Mouse (Mus musculus) MEL (cell line): ENCODE data around the gene Lrrc29. TPM values are rescaled to one million over a fixed set of nuclear protein-coding genes. Genes with fewer than 3 reads are reported as not detected.

Source experiments
- DNase-seq: peaks from one replicate; pipeline ENCODE4 v3.0.0; 2011; ENCODE audit warnings: low read depth, low spot score
- H3K27ac ChIP-seq: 2 replicates; pipeline ENCODE4 v1.5.1; 2012; ENCODE audit warnings: low read depth, mild to moderate bottlenecking, control low read depth, low read length, moderate library complexity; ENCODE audit not compliant: control insufficient read depth
- H3K27me3 ChIP-seq, 2 experiments: fragments of 150-350 bp in 1 of 2; sonication (generic) in 1 of 2; 2 replicates each; pipeline ENCODE4 v1.6.1; 2012; ENCODE audit warnings: low read length in 2 of 2, mild to moderate bottlenecking in 2 of 2, improper control_type of control experiment in 1 of 2, moderate library complexity in 1 of 2; ENCODE audit not compliant: insufficient read depth in 2 of 2, control insufficient read depth in 1 of 2
- H3K36me3 ChIP-seq, 2 experiments: 2 replicates each; pipeline ENCODE4 v1.6.1; 2012 to 2014; ENCODE audit warnings: low read length in 2 of 2, improper control_type of control experiment in 1 of 2, inconsistent platforms in 1 of 2, mild to moderate bottlenecking in 1 of 2; ENCODE audit not compliant: insufficient read depth in 2 of 2, control insufficient read depth in 1 of 2
- H3K4me1 ChIP-seq, 2 experiments: fragments of 150-350 bp in 1 of 2; sonication (generic) in 1 of 2; 2 replicates each; pipeline ENCODE4 v1.6.1; 2012; ENCODE audit warnings: low read length in 2 of 2, improper control_type of control experiment in 1 of 2, mild to moderate bottlenecking in 1 of 2; ENCODE audit not compliant: insufficient read depth in 2 of 2, control insufficient read depth in 1 of 2
- H3K4me3 ChIP-seq, 2 experiments: fragments of 150-350 bp in 1 of 2; sonication (generic) in 1 of 2; 2 replicates each; pipeline ENCODE4 v1.5.1; 2012; ENCODE audit warnings: low read depth in 2 of 2, low read length in 2 of 2, mild to moderate bottlenecking in 2 of 2, moderate library complexity in 2 of 2, control low read depth in 1 of 2, improper control_type of control experiment in 1 of 2; ENCODE audit not compliant: control insufficient read depth in 1 of 2, insufficient read depth in 1 of 2
- H3K79me2 ChIP-seq: 2 replicates; pipeline ENCODE4 v1.6.1; 2012; ENCODE audit warnings: mild to moderate bottlenecking, low read length, moderate library complexity; ENCODE audit not compliant: control insufficient read depth, poor library complexity, insufficient read depth
- H3K9ac ChIP-seq: 2 replicates; pipeline ENCODE4 v1.6.1; 2012; ENCODE audit warnings: low read depth, mild to moderate bottlenecking, control low read depth, low read length, moderate library complexity; ENCODE audit not compliant: control insufficient read depth, poor library complexity, severe bottlenecking
- H3K9me3 ChIP-seq: fragments of 150-350 bp; sonication (generic); replicated peaks from 2 replicates; pipeline ENCODE4 v1.6.1; 2012; ENCODE audit warnings: mild to moderate bottlenecking, low read length, improper control_type of control experiment, moderate library complexity; ENCODE audit not compliant: insufficient read depth
- BHLHE40 ChIP-seq: IDR thresholded peaks from 2 replicates; pipeline ENCODE4 v1.6.1; 2012; ENCODE audit warnings: low read depth, mild to moderate bottlenecking, inconsistent platforms, low read length, improper control_type of control experiment, borderline replicate concordance
- CHD1 ChIP-seq: IDR thresholded peaks from 2 replicates; pipeline ENCODE4 v1.6.1; 2012; ENCODE audit warnings: low read depth, mild to moderate bottlenecking, inconsistent platforms, low read length, improper control_type of control experiment
- CHD2 ChIP-seq: IDR thresholded peaks from 2 replicates; pipeline ENCODE4 v1.6.1; 2011; ENCODE audit warnings: low read length, improper control_type of control experiment
- E2F4 ChIP-seq: IDR thresholded peaks from 2 replicates; pipeline ENCODE4 v1.6.1; 2011; ENCODE audit warnings: low read depth, low read length, improper control_type of control experiment, borderline replicate concordance
- ELF1 ChIP-seq: IDR thresholded peaks from 2 replicates; pipeline ENCODE4 v1.6.1; 2014; ENCODE audit warnings: low read depth, mild to moderate bottlenecking, inconsistent platforms, low read length, improper control_type of control experiment, moderate library complexity
- EP300 ChIP-seq, 2 experiments: IDR thresholded peaks; 2 replicates each; pipeline ENCODE4 v1.6.1; 2011; ENCODE audit warnings: improper control_type of control experiment in 2 of 2, low read length in 2 of 2, low read depth in 1 of 2, mild to moderate bottlenecking in 1 of 2
- ETS1 ChIP-seq: IDR thresholded peaks from 2 replicates; pipeline ENCODE4 v1.6.1; 2012; ENCODE audit warnings: low read depth, mild to moderate bottlenecking, inconsistent platforms, low read length, improper control_type of control experiment, moderate library complexity
- GABPA ChIP-seq: IDR thresholded peaks from 2 replicates; pipeline ENCODE4 v1.6.1; 2012; ENCODE audit warnings: low read depth, mild to moderate bottlenecking, inconsistent platforms, low read length, improper control_type of control experiment, moderate library complexity
- GATA1 ChIP-seq: IDR thresholded peaks from 2 replicates; pipeline ENCODE4 v1.6.1; 2011; ENCODE audit warnings: low read depth, low read length, improper control_type of control experiment
- HCFC1 ChIP-seq: IDR thresholded peaks from 2 replicates; pipeline ENCODE4 v1.6.1; 2012; ENCODE audit warnings: low read depth, mild to moderate bottlenecking, inconsistent platforms, low read length, improper control_type of control experiment, moderate library complexity
- JUND ChIP-seq: IDR thresholded peaks from 2 replicates; pipeline ENCODE4 v1.6.1; 2011; ENCODE audit warnings: low read depth, mild to moderate bottlenecking, improper control_type of control experiment, low read length
- KAT2A ChIP-seq: conservative IDR thresholded peaks from 2 replicates; pipeline ENCODE4 v1.6.1; 2012; ENCODE audit warnings: low read depth, low read length, improper control_type of control experiment, inconsistent platforms
- MAX ChIP-seq: IDR thresholded peaks from 2 replicates; pipeline ENCODE4 v1.6.1; 2011; ENCODE audit warnings: low read length, improper control_type of control experiment
- MAZ ChIP-seq: IDR thresholded peaks from 2 replicates; pipeline ENCODE4 v1.6.1; 2012; ENCODE audit warnings: low read depth, mild to moderate bottlenecking, inconsistent platforms, low read length, improper control_type of control experiment
- MEF2A ChIP-seq: IDR thresholded peaks from 2 replicates; pipeline ENCODE4 v1.6.1; 2014; ENCODE audit warnings: low read depth, mild to moderate bottlenecking, inconsistent platforms, low read length, improper control_type of control experiment; ENCODE audit not compliant: poor library complexity, insufficient replicate concordance, severe bottlenecking; ENCODE audit errors: extremely low read depth
- MYB ChIP-seq: IDR thresholded peaks from 2 replicates; pipeline ENCODE4 v1.6.1; 2011; ENCODE audit warnings: mild to moderate bottlenecking, low read depth, low read length, improper control_type of control experiment
- MYC ChIP-seq: IDR thresholded peaks from 2 replicates; pipeline ENCODE4 v1.6.1; 2011; ENCODE audit warnings: low read depth, mild to moderate bottlenecking, low read length, improper control_type of control experiment, moderate library complexity
- NRF1 ChIP-seq: IDR thresholded peaks from 2 replicates; pipeline ENCODE4 v1.6.1; 2014; ENCODE audit warnings: low read depth, mild to moderate bottlenecking, inconsistent platforms, low read length, improper control_type of control experiment, moderate library complexity; ENCODE audit not compliant: poor library complexity, insufficient read depth, severe bottlenecking
- POLR2AphosphoS5 ChIP-seq: IDR thresholded peaks from 2 replicates; pipeline ENCODE4 v1.6.1; 2012; ENCODE audit warnings: low read depth, borderline replicate concordance, mild to moderate bottlenecking, inconsistent platforms, low read length, moderate library complexity, mixed read lengths
- RAD21 ChIP-seq: IDR thresholded peaks from 2 replicates; pipeline ENCODE4 v1.6.1; 2011; ENCODE audit warnings: mild to moderate bottlenecking, low read depth, low read length, improper control_type of control experiment
- RCOR1 ChIP-seq: IDR thresholded peaks from 2 replicates; pipeline ENCODE4 v1.6.1; 2012; ENCODE audit warnings: low read depth, mild to moderate bottlenecking, inconsistent platforms, low read length, improper control_type of control experiment
- SIN3A ChIP-seq: IDR thresholded peaks from 2 replicates; pipeline ENCODE4 v1.6.1; 2012; ENCODE audit warnings: low read length, improper control_type of control experiment, inconsistent platforms
- SMC3 ChIP-seq: IDR thresholded peaks from 2 replicates; pipeline ENCODE4 v1.6.1; 2011; ENCODE audit warnings: low read depth, low read length, improper control_type of control experiment
- TAL1 ChIP-seq: IDR thresholded peaks from 2 replicates; pipeline ENCODE4 v1.6.1; 2012; ENCODE audit warnings: mild to moderate bottlenecking, inconsistent platforms, low read length, moderate library complexity, mixed read lengths
- TBP ChIP-seq: IDR thresholded peaks from 2 replicates; pipeline ENCODE4 v1.8.0; 2011; ENCODE audit warnings: low read depth, low read length, improper control_type of control experiment
- UBTF ChIP-seq: IDR thresholded peaks from 2 replicates; pipeline ENCODE4 v1.6.1; 2012; ENCODE audit warnings: low read depth, mild to moderate bottlenecking, inconsistent platforms, low read length, improper control_type of control experiment, moderate library complexity, borderline replicate concordance; ENCODE audit not compliant: insufficient read depth
- USF1 ChIP-seq: IDR thresholded peaks from 2 replicates; pipeline ENCODE4 v1.6.1; 2014; ENCODE audit warnings: low read depth, mild to moderate bottlenecking, inconsistent platforms, low read length, improper control_type of control experiment, moderate library complexity
- USF2 ChIP-seq, 2 experiments: IDR thresholded peaks; 2 replicates each; pipeline ENCODE4 v1.6.1; 2011 to 2012; ENCODE audit warnings: improper control_type of control experiment in 2 of 2, low read length in 2 of 2, borderline replicate concordance in 1 of 2, inconsistent platforms in 1 of 2, low read depth in 1 of 2, mild to moderate bottlenecking in 1 of 2; ENCODE audit not compliant: insufficient read depth in 1 of 2
- ZC3H11A ChIP-seq: IDR thresholded peaks from 2 replicates; pipeline ENCODE4 v1.6.1; 2012; ENCODE audit warnings: low read depth, mild to moderate bottlenecking, inconsistent platforms, low read length, improper control_type of control experiment
- ZMIZ1 ChIP-seq: IDR thresholded peaks from 2 replicates; pipeline ENCODE4 v1.6.1; 2012; ENCODE audit warnings: low read depth, mild to moderate bottlenecking, inconsistent platforms, low read length, improper control_type of control experiment, moderate library complexity
- ZNF384 ChIP-seq: IDR thresholded peaks from 2 replicates; pipeline ENCODE4 v1.6.1; 2012; ENCODE audit warnings: low read depth, mild to moderate bottlenecking, inconsistent platforms, low read length, improper control_type of control experiment
- polyA plus RNA-seq, 2 experiments: library from polyadenylated mRNA; stranded (reverse) in 1 of 2; unstranded in 1 of 2; fragments of >175 nt in 1 of 2; fragments of >200 nt in 1 of 2; gene quantifications; 2 replicates each; pipeline versions ENCODE4 v1.2.1 to v1.2.4; 2012; ENCODE audit warnings: low replicate concordance in 2 of 2, low read depth in 1 of 2; ENCODE audit not compliant: insufficient read length in 2 of 2, insufficient read depth in 1 of 2, missing spikeins in 1 of 2
- total RNA-seq: library from RNA; depleted of rRNA; stranded (reverse); fragments of 300-350 nt; gene quantifications from 2 replicates; pipeline ENCODE4 v1.2.3, GENCODE M21; 2012

Lrrc29 gene
- total and polyA plus RNA-seq, 3 experiments = 2.6 to 6.1 TPM; not detected in 1

DNA sequence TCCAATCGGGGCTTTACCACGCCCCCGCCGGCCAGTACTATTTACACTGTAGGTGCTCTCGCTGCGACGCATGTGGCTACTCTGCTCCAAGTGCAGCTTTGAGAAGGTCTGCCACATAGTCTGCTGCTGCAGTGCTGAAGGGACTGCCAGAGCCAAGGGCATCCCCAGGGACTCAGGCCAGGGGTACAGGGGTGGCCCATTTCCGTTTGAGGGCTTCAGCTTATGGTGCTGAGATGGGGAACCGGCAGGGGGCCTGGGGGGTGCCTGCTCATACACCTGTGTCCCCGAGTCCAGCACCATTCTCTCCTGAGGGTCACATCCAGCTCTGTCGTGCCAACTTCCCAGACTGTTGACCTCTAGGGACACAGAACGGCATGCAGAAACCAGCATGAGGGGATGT lies 40.6 kb downstream of the Lrrc29 start:
- H3K27ac ChIP-seq = no peak overlapping the region
- H3K4me1 ChIP-seq = peaks cover 8 to 32% of the 10 kb centered on the region in 2 experiments
- no peak overlapping the region for H3K9ac ChIP-seq
- TF ChIP-seq ZMIZ1 (no peak), SIN3A (no peak), MYB (no peak), USF2 (IDR thresholded peaks at IDR 0.05; ENCODE audit: borderline replicate concordance in 1 of 2, insufficient read depth in 1 of 2, low read depth in 1 of 2, low read length in 2 of 2) (no peak), POLR2AphosphoS5 (no peak), HCFC1 (no peak), GABPA (no peak), NRF1 (no peak), RAD21 (no peak), SMC3 (no peak), ELF1 (no peak), TAL1 (no peak), ZC3H11A (no peak), KAT2A (no peak), ETS1 (no peak), CHD1 (no peak)
- no peaks in the 10 kb centered on the region for H3K9me3 ChIP-seq
- H3K27me3 ChIP-seq = no peaks in the 10 kb centered on the region
- no peak for DNase-seq
- H3K4me3 ChIP-seq = no peak overlapping the region
- H3K79me2 ChIP-seq = peaks cover 3% of the 10 kb centered on the region
- H3K36me3 ChIP-seq = peaks cover 0 to 20% of the 10 kb centered on the region in 2 experiments; a peak in 2 of 4 replicates

DNA sequence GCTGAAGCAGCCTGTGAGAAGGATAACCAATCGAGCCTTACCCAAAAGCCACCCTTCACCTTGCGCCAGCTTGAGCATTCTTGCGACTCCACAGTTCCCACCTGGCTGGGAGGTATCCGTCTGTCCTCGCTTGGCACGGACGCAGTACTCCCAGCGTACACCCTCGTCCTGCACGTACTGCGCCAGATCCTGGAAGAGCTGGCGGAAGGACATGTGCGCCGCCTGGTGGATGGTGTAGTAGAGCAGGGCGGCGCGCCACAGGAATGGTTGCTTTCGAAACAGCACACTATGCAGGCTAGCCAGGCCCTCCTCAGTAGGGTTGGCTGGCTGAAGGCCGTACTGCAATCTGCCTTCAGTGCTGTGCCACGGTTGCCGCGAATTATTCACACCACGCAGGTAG lies 43.0 kb downstream of the Lrrc29 start:
- no peaks in the 10 kb centered on the region for H3K9me3 ChIP-seq
- H3K79me2 ChIP-seq = peaks cover 3% of the 10 kb centered on the region
- peak; percentile 41 for DNase-seq
- H3K36me3 ChIP-seq = peaks cover 0 to 26% of the 10 kb centered on the region in 2 experiments; a peak in 2 of 4 replicates
- H3K4me1 ChIP-seq = peaks cover 12 to 40% of the 10 kb centered on the region in 2 experiments
- H3K9ac ChIP-seq = no peak overlapping the region
- H3K27ac ChIP-seq = peak overlapping the region; percentile 68
- no peak overlapping the region for H3K4me3 ChIP-seq
- no peaks in the 10 kb centered on the region for H3K27me3 ChIP-seq
- TF ChIP-seq UBTF (no peak), MAX (no peak), MAZ (no peak), CHD2 (no peak), TBP (no peak), E2F4 (no peak), ZNF384 (no peak), ETS1 (no peak), MEF2A (no peak), USF1 (no peak), SMC3 (peak; percentile 63), CHD1 (no peak), GABPA (no peak), RAD21 (peak; percentile 48), RCOR1 (no peak), GATA1 (no peak), JUND (no peak), MYC (no peak), EP300 (IDR thresholded peaks at IDR 0.05; ENCODE audit: low read depth in 1 of 2, low read length in 2 of 2) (no peak), ELF1 (no peak), BHLHE40 (no peak), KAT2A (no peak), SIN3A (no peak)
